Mouse (Mus musculus): Measurements from ENCODE around the gene Rnf224.
A peak's percentile ranks its signal among the peaks of the same experiment; 100 is the strongest.
"Not testable (repeated sequence)": the region's sequence is repeated elsewhere in the genome, so short reads cannot be mapped to it uniquely, and the experiment has no call there.

Rnf224 gene

DNA sequence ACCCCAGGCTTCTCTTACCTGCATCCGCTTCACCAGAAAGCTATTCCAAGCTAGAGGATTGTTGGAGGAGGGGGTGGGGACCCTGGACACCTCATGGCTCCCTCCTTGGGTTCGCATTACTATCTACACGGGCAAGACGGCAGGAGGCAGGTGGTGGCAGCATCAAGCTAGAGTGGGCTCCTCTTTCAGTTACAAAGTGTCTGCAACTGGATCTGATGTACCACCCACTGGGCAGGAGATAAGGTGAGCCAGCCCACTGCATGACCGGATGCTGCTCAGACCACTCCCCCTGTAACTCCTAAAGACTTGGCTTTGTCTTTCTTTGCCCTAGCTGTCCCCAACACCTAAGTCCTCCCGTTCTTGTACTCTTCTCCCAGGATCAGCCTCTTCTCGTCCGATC lies at the start of gene Rnf224:
Rnf224 (minus strand) TSS at position 174 of the 400 bp plus-strand sequence.
- no peak for DNase-seq (ENCODE audit: low read depth in 1 of 2, low spot score in 2 of 2)

GRCm38 (mm10) chr2:25286314-25286713 lies 49.7 kb upstream of the Rnf224 start:
- no peak for DNase-seq (ENCODE audit: low read depth in 1 of 2, low spot score in 2 of 2)

DNA sequence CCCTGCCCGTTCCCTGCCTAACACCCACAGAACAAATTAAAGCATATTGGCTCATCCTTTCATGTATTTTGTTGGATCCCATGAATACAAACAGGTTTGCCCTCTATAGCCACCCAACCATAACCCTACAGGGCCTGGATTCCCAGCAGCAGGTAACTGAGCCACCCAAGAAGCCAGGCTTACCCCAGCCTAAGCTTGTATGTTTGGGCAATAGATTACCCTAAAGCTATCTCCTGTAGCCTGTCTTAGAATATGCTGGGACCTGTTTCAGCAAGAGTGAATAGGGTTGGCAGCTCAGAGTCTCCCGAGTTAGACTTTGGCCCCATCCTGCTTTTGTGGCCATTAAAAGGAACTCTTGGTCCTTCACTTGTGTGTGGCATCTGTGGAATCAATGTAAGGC lies 49.0 kb upstream of the Rnf224 start:
- no peak for DNase-seq (ENCODE audit: low read depth in 1 of 2, low spot score in 2 of 2)

- DNase-seq (ENCODE audit: low read depth in 1 of 2, low spot score in 2 of 2): peak; percentile 65 to 75
These were observed 42.6 kb upstream of the Rnf224 start for GRCm38 (mm10) chr2:25278928-25279882.

- no peak for DNase-seq (ENCODE audit: low read depth in 1 of 2, low spot score in 2 of 2)
These were observed 36.4 kb upstream of the Rnf224 start for GRCm38 (mm10) chr2:25273010-25273409.

GRCm38 (mm10) chr2:25272515-25272914 lies 35.9 kb upstream of the Rnf224 start:
- no peak for DNase-seq (ENCODE audit: low read depth in 1 of 2, low spot score in 2 of 2)

- peak; percentile 95 to 97 for DNase-seq (ENCODE audit: low read depth in 1 of 2, low spot score in 2 of 2)
These were observed 35.4 kb upstream of the Rnf224 start, which contains the start of the genes Ssna1 and Anapc2 for GRCm38 (mm10) chr2:25271827-25272511. Ssna1 (minus strand) TSS chr2:25272438. Anapc2 (plus strand) TSS chr2:25272478.

DNA sequence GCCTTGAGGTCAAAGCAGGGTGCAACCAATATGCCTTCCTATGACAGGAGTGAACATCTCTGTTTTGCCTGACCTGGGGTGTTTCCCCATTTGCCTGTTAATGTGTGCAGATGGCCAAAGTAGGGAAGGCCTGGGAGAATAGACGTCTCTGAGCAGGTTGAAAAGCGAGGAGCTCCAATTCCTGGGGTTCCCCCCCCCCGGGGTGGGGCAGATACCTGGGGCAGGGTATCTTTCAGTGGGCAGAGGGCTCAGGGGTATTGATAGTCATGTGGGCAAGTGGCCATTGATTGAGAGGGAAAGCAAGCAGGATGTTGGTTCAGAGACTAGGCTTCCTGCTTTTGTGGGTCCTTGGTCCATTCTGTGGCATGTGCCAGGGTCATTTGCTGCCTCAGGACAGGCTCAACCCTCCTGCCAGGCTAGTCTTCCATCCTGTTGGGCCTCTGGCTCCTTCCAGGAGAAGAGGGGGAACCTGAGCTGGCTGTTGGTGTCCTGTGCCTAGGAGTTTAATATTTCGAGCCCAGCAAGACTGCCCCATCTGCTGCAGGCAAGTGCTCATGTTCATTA lies 31.2 kb upstream of the Rnf224 start:
- DNase-seq (ENCODE audit: low read depth in 1 of 2, low spot score in 2 of 2): no peak

DNA sequence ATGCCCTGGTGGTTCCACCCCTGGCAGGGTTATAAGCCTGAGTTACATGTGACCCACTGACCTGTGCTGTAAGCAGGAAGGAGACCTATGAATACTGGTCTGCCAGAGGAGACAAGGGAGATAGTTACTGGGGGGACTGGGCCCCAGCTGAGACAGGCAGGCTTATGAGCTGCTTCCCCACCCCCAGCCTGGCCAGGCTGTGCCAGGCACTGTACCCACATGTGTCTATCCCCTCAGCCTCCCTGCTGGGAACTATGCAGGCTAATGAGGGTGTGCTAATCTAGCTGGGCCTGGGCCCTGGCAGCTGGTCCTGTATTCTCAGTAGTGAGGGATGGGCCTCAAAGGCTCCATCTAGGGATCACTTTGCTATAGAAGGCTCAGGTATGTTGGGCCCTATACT lies 30.7 kb upstream of the Rnf224 start:
- DNase-seq (ENCODE audit: low read depth in 1 of 2, low spot score in 2 of 2): no peak

GRCm38 (mm10) chr2:25266720-25267119 lies 30.1 kb upstream of the Rnf224 start:
- DNase-seq (ENCODE audit: low read depth in 1 of 2, low spot score in 2 of 2): no peak

GRCm38 (mm10) chr2:25265897-25266656 lies 29.5 kb upstream of the Rnf224 start:
- DNase-seq (ENCODE audit: low read depth in 1 of 2, low spot score in 2 of 2): no peak

- DNase-seq (ENCODE audit: low read depth in 1 of 2, low spot score in 2 of 2): no peak
These were observed 28.3 kb upstream of the Rnf224 start for GRCm38 (mm10) chr2:25264851-25265250.

DNA sequence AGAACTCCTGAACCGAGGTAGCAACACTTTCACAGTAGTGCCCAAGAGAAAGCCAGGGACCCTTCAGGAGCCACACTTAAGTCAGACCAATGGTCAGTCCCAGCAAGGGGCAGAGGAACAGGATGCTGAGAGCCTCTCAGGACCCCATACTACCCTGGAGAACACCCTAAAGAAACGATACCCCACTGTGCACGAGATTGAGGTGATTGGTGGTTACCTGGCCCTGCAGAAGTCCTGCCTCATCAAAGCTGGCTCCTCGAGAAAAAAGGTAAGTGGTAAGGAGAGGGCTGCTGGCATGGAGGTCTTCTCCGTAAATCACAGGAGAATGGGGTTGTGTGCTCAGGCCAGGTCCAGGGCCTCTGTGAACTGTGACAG lies 27.7 kb upstream of the Rnf224 start:
- no peak for DNase-seq (ENCODE audit: low read depth in 1 of 2, low spot score in 2 of 2)

- DNase-seq (ENCODE audit: low read depth in 1 of 2, low spot score in 2 of 2): no peak
These were observed 27.2 kb upstream of the Rnf224 start for GRCm38 (mm10) chr2:25263623-25264285.

DNA sequence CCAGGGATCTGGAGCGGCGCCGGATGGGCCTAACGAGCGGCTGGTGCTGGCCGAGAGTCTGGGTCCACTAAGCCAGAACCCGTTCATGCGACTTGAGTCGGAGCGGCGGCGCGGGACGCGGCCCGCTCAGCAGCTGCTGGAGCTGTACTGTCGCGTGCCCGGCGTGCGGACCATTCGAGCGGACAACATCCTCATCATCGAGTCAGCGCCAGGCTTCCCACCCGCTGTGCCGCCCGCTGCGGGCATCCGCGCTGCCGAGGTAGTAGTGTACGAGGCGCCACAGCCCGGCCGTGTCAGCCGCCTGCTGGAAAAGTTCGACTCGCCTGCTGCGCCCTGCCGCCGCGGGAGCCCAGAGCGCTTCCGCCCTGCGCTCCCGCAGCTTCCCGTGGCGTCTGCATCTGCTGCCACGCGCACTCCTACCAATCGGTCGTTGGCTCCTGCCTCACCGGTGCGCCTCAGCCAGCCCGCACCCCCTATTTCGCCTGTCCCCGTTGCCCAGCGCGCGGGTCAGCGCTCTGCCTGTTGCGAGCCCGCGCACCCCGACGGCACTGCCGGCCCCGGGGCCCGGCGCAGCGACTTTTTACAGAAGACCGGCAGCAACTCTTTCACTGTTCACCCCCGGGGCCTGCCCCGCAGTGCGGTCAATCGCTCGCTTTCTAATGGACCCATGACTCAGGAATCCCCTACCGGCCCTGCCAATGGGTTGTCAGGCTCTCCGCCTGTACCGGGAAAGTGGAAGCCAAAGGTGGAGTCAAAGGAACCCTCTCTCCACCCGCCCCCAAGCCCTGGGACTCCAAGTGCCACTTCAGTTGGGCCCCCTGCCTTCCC lies 26.4 kb upstream of the Rnf224 start:
- DNase-seq (ENCODE audit: low read depth in 1 of 2, low spot score in 2 of 2): peak in 1 of 2 experiments; percentile 26

DNA sequence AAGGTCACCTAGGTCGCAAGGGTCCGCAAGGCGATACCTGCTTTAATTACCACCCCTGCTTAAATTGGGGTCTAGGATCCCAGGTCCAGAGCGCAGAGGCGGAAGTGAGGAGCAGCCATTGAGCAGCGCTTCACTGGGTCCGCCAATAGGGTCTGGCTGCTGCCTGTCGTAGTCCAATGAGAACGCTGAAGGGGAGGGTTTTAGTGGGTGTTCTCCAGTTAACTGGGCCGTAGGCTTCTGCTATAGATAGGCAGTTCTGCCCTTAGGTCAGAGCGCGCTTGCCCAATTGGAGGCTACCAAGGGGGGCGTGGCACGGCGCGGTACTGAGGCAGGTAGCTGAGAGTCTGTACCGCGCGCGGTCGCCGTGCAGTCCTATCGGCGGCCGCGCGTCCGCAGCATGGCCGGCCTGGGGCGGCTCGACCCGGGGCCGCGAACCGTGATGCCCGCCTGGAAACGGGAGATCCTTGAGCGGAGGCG lies 25.7 kb upstream of the Rnf224 start, which contains the start of gene Tprn:
Tprn (plus strand) TSS at position 328 of the 477 bp plus-strand sequence.
- peak; percentile 78 to 84 for DNase-seq (ENCODE audit: low read depth in 1 of 2, low spot score in 2 of 2)

DNA sequence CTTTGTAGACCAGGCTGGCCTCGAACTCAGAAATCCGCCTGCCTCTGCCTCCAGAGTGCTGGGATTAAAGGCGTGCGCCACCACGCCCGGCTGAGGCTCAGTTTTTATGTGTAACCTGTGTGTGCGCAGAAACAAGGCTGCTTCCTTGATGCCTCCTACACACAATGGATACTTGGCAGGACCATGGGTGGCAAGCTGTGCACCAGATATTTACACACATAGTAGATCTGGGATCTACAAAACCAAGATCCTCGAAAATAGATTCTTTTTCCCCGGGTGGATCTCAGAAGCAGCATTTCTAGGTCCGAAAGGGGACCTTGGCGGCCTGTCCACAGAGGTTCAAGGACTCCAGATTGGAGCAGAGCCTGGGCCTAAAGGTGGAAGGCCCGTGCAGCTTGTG lies 25.3 kb upstream of the Rnf224 start:
- DNase-seq (ENCODE audit: low read depth in 1 of 2, low spot score in 2 of 2): no peak

DNA sequence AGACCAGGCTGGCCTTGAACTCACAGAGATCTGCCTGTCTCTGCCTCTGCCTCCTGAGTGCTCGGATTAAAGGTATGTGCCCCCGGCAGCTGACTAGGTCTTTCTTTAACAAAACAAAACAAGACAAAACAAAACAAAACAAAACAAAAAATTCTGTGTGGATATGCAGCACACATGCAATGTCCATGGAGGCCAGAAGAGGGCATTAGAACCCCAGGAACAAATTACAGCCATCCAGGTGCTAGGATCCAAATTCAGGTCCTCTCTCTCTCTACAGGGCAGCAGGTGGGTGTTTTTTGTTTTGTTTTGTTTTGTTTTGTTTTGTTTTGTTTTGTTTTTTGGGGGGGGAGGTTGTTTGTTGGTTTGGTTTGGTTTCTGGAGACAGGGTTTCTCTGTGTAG lies 22.3 kb upstream of the Rnf224 start:
- no peak for DNase-seq (ENCODE audit: low read depth in 1 of 2, low spot score in 2 of 2)

GRCm38 (mm10) chr2:25257250-25257649 lies 20.7 kb upstream of the Rnf224 start:
- DNase-seq (ENCODE audit: low read depth in 1 of 2, low spot score in 2 of 2): not testable (repeated sequence)
